Mouse (Mus musculus): Measurements from ENCODE around the gene Agtpbp1.
A peak's percentile ranks its signal among the peaks of the same experiment; 100 is the strongest.

Gene Agtpbp1

GRCm38 (mm10) chr13:59412672-59413071 lies 172.4 kb downstream of the Agtpbp1 start:
- DNase-seq, result no peak

GRCm38 (mm10) chr13:59407182-59407581 lies 177.8 kb downstream of the Agtpbp1 start:
- no peak for DNase-seq

DNA sequence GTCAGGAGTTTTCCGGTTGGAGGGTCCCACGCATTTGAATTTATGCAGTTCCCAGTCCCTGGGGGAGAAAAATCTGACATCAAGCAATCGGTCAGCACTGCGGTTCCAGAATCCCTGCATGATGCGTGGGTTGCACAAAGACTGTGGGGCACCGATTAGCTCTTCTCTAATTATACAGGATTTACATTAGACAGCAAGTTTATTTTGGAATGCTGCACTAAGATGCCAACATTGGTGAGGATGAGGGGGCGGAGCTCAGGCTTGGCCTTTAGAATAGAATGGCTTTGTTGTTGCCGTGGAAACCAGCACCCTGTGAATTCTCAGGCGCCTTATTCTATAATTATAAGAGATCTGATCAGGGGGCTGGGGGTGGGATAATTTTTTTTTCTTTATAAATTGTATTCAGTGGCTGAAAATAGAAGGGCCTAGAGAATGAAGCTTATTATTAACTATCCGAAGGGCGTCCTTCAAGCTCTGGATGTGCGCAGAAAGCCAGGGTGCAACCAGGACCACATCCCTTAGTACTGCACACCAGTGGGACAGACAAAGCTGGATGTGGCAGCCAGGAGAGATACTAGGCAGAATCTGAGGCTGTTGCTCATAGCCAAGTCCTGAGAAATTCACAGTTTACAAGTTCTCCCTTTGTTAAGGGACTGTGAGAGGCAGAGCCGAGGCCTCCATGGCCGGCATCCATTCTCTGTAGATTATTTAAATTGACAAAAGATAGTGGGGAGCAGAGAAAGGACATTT lies 182.8 kb downstream of the Agtpbp1 start:
- DNase-seq, result no peak

DNA sequence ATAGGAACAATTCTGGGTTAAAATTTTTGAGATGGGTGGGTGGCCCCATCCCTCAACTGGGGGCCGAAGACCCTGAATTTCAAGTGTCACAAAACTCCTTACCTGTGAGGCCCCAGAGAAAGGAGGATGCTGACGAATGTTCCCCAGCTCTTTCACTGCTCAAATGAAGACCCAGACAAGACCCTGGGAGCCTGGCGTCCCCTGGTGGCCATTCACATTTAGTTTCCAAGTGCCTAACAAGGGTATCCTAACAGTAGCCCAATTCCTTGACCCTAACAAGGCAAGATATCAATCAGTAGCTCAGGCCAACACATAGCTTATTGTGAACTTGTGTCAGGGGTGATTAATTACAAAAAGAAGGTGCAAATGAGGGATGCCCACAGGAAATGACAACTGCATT lies 187.5 kb downstream of the Agtpbp1 start:
- DNase-seq, result peak; percentile 22

Data from lung, postnatal 14 days (tissue).